19 mouse cellular contexts compared by ENCODE assay signal in the genomic region with DNA sequence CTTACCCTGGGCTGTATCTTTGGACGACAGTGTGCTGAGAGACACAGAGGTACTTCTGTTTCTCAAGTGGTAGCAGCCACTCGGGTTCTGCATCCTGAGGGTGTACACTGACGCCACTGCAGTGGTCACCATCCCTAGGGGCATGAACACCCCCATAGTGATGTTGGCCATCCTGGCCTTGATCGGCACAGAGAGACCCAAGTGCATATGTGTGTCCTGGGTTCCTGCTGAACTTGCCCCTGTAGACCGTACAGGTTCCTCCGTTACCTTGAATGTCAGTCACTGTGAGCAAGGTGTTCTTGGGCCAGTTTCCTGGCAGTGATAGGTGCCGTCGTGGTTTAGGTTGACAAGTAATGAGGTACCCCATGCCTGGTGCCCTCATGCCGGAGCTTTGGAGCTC. TPM values are rescaled to one million over a fixed set of nuclear protein-coding genes. Genes with fewer than 3 reads are reported as not detected.
DNase-seq lines count a peak whose midpoint lies in the region; ATAC-seq lines count a peak whose summit lies in the region.
"Had no signal": no experiment of that assay in that cellular context is flagged by ENCODE, and none has a peak within 500 bp of the region (broad histone marks: within the 10 kb centered on the region; RNA-seq: fewer than 3 reads in every experiment).

No protein-coding gene starts in this region.

- 89% methylated on average over 9 of the region's 9 CpGs for WGBS in liver, embryonic 13.5 days (ENCODE audit: insufficient replicate concordance)
- 88% methylated on average over 9 of the region's 9 CpGs for whole genome bisulfite sequencing in liver, embryonic 12.5 days (ENCODE audit: insufficient replicate concordance)

- H3K27me3 ChIP-seq in liver, embryonic 13.5 days: no peaks in the 10 kb centered on the region
- H3K27me3 ChIP-seq in liver, embryonic 12.5 days (replicated peaks): no peaks in the 10 kb centered on the region
- H3K27me3 ChIP-seq: embryonic facial prominence, embryonic 13.5 days; embryonic facial prominence, embryonic 15.5 days; forebrain, embryonic 12.5 days had no signal

- no peak overlapping the region for H3K27ac ChIP-seq in liver, embryonic 13.5 days
- no peak overlapping the region for H3K27ac ChIP-seq in liver, embryonic 12.5 days
- H3K27ac ChIP-seq: embryonic facial prominence, embryonic 13.5 days; embryonic facial prominence, embryonic 15.5 days; forebrain, embryonic 10.5 days; forebrain, embryonic 12.5 days had no signal

- peaks cover 29% of the 10 kb centered on the region for H3K36me3 ChIP-seq in liver, embryonic 13.5 days
- H3K36me3 ChIP-seq in liver, embryonic 12.5 days: peaks cover 43% of the 10 kb centered on the region

- H3K9ac ChIP-seq in liver, embryonic 13.5 days: peak overlapping the region; percentile 13; the same call in 1 of the 2 replicates
- no peak overlapping the region for H3K9ac ChIP-seq in liver, embryonic 12.5 days
- H3K9ac ChIP-seq: embryonic facial prominence, embryonic 13.5 days; embryonic facial prominence, embryonic 15.5 days; forebrain, embryonic 12.5 days had no signal

- no peak overlapping the region for H3K4me2 ChIP-seq in liver, embryonic 13.5 days
- no peak overlapping the region for H3K4me2 ChIP-seq in liver, embryonic 12.5 days
- H3K4me2 ChIP-seq: embryonic facial prominence, embryonic 13.5 days; forebrain, embryonic 12.5 days had no signal

- H3K4me3 ChIP-seq in liver, embryonic 13.5 days (replicated peaks): no peak overlapping the region
- H3K4me3 ChIP-seq in liver, embryonic 12.5 days: no peak overlapping the region
- H3K4me3 ChIP-seq: embryonic facial prominence, embryonic 13.5 days; embryonic facial prominence, embryonic 15.5 days; forebrain, embryonic 12.5 days had no signal

- ATAC-seq in liver, embryonic 13.5 days (ENCODE audit: low read depth): no peak
- ATAC-seq in liver, embryonic 12.5 days: no peak
- ATAC-seq: forebrain, embryonic 14.5 days; forebrain, embryonic 16.5 days had no signal

- H3K4me1 ChIP-seq in liver, embryonic 13.5 days (replicated peaks): peaks cover 54% of the 10 kb centered on the region
- peaks cover 50% of the 10 kb centered on the region for H3K4me1 ChIP-seq in liver, embryonic 12.5 days

- H3K9me3 ChIP-seq in liver, embryonic 13.5 days (replicated peaks): no peaks in the 10 kb centered on the region
- H3K9me3 ChIP-seq in liver, embryonic 12.5 days (replicated peaks): no peaks in the 10 kb centered on the region
- H3K9me3 ChIP-seq: embryonic facial prominence, embryonic 13.5 days; embryonic facial prominence, embryonic 15.5 days; forebrain, embryonic 10.5 days; forebrain, embryonic 12.5 days had no signal

- peak; percentile 45 for DNase-seq in cerebellum, adult 9-10 months
- no peak for DNase-seq in cerebellum, adult 8-10 months
- no peak for DNase-seq in liver, embryonic 13.5 days
- DNase-seq: adrenal gland, adult 2 months; adrenal gland, postnatal 10 days; adrenal gland, postnatal 25 days; cerebellum, adult 11 months; cerebellum, adult 2 months; cerebellum, postnatal 14 days; cerebellum, postnatal 36 days; embryo, embryonic 11 days had no signal

RNA-seq across cellular contexts. Expression of gene Raver1, which starts 1.6 kb away (rescaled TPM):
- polyA plus RNA-seq in liver, embryonic 13.5 days (2015; fragmentation: Nextera tagmentation; extraction: Ambion mirVana): 18.4 and 27.0 TPM in 2 replicates
- 39.8 and 43.8 TPM in 2 replicates for polyA plus RNA-seq in liver, embryonic 12.5 days (2016; fragmentation: Nextera tagmentation; extraction: Ambion mirVana)

RNA-seq across cellular contexts. Expression of gene Gm38431, which starts 1.6 kb away (rescaled TPM):
- 1.3 and 1.6 TPM in 2 replicates for polyA plus RNA-seq in liver, embryonic 13.5 days (2015; fragmentation: Nextera tagmentation; extraction: Ambion mirVana)
- polyA plus RNA-seq in liver, embryonic 12.5 days (2016; fragmentation: Nextera tagmentation; extraction: Ambion mirVana): 1.2 and 2.1 TPM in 2 replicates

RNA-seq across cellular contexts. Expression of gene Fdx1l, which starts 20.0 kb away (rescaled TPM):
- polyA plus RNA-seq in liver, embryonic 13.5 days (2015; fragmentation: Nextera tagmentation; extraction: Ambion mirVana): 36.6 and 41.0 TPM in 2 replicates
- 48.7 and 49.6 TPM in 2 replicates for polyA plus RNA-seq in liver, embryonic 12.5 days (2016; fragmentation: Nextera tagmentation; extraction: Ambion mirVana)

RNA-seq across cellular contexts. Expression of gene Gm49373, which starts 20.5 kb away (rescaled TPM):
- polyA plus RNA-seq in liver, embryonic 13.5 days (2015; fragmentation: Nextera tagmentation; extraction: Ambion mirVana): 0.56 and 0.68 TPM in 2 replicates
- 0.77 and 0.98 TPM in 2 replicates for polyA plus RNA-seq in liver, embryonic 12.5 days (2016; fragmentation: Nextera tagmentation; extraction: Ambion mirVana)

RNA-seq across cellular contexts. Expression of gene Zglp1, which starts 26.5 kb away (rescaled TPM):
- 0.38 TPM in 1 of 2 replicates, not detected in the other for polyA plus RNA-seq in liver, embryonic 13.5 days (2015; fragmentation: Nextera tagmentation; extraction: Ambion mirVana)
- 0.62 TPM in 1 of 2 replicates, not detected in the other for polyA plus RNA-seq in liver, embryonic 12.5 days (2016; fragmentation: Nextera tagmentation; extraction: Ambion mirVana)
- polyA plus RNA-seq: adrenal gland, adult 2 months; embryonic facial prominence, embryonic 13.5 days; frontal cortex, adult 2 months had no signal
